Mouse (Mus musculus) limb, embryonic 15.5 days (tissue): ENCODE results near the gene Ttll5. TPM values are rescaled to one million over a fixed set of nuclear protein-coding genes. Genes with fewer than 3 reads are reported as not detected.
A peak's percentile ranks its signal among the peaks of the same experiment; 100 is the strongest.

Experiments used
- ATAC-seq: fragments of 200-750 bp; cut with Nextera tagmentation; 2 replicates; pipeline ENCODE4 v1.8.0; 2017; ENCODE audit warnings: low read depth, moderate TSS enrichment; ENCODE audit not compliant: insufficient number of reproducible peaks, low FRiP score, low TSS enrichment
- H3K27ac ChIP-seq: fragments of 300-500 bp; sonication (generic); 2 replicates; pipeline ENCODE4 v1.5.1; 2015; ENCODE audit warnings: moderate library complexity, mild to moderate bottlenecking, inconsistent platforms
- H3K27me3 ChIP-seq: fragments of 300-500 bp; sonication (generic); 2 replicates; pipeline ENCODE4 v1.6.1; 2015; ENCODE audit warnings: inconsistent platforms
- H3K36me3 ChIP-seq: fragments of 300-500 bp; sonication (generic); 2 replicates; pipeline ENCODE4 v1.6.1; 2015; ENCODE audit warnings: inconsistent platforms
- H3K4me1 ChIP-seq: fragments of 300-500 bp; sonication (generic); 2 replicates; pipeline ENCODE4 v1.6.1; 2015; ENCODE audit warnings: inconsistent platforms
- H3K4me2 ChIP-seq: fragments of 300-500 bp; sonication (generic); 2 replicates; pipeline ENCODE4 v1.6.1; 2015; ENCODE audit warnings: mild to moderate bottlenecking, inconsistent platforms
- H3K4me3 ChIP-seq: fragments of 300-500 bp; sonication (generic); 2 replicates; pipeline ENCODE4 v1.5.1; 2015; ENCODE audit warnings: mild to moderate bottlenecking, inconsistent platforms
- H3K9ac ChIP-seq: fragments of 300-500 bp; sonication (generic); 2 replicates; pipeline ENCODE4 v1.6.1; 2015; ENCODE audit warnings: inconsistent platforms
- H3K9me3 ChIP-seq: fragments of 300-500 bp; sonication (generic); 2 replicates; pipeline ENCODE4 v1.6.1; 2016; ENCODE audit warnings: inconsistent platforms
- WGBS: fragments of 180-500 bp; shearing (Covaris S2); methylation state at CpG from one replicate; pipeline ENCODE4 v1.1.7; 2015; 5-methylcytosine and 5-hydroxymethylcytosine counted together
- polyA plus RNA-seq: library from polyadenylated mRNA; unstranded; fragments of >200 nt; fragmentation: Nextera tagmentation; extraction: Ambion mirVana; gene quantifications from 2 replicates; pipeline ENCODE4 v1.2.1, GENCODE M21; 2015

Ttll5 gene
- polyA plus RNA-seq, 1 experiment from 2014 or later, result 13.0 TPM

DNA sequence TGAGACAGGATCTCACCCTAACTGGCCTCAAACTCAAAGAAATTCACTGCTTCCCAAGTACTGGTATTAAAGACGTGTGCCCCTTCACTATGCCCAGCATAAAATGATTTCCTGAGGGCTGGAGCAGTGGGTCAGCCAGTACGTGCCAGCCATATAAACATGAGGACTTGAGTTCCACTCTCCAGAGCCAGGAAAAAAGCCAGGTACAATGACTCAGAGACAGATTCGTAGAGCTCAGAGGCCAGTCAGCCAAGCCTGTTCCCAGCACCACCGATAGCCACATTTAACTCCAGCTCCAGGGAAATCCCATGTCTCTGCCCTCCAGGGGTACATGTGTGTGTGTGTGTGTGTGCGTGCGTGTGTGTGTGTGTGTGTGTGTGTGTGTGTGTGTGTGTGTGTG lies 215.3 kb downstream of the Ttll5 start:
- Histone ChIP-seq H3K27ac (no peak overlapping the region), H3K9me3 (no peaks in the 10 kb centered on the region), H3K27me3 (no peaks in the 10 kb centered on the region), H3K4me1 (peaks cover 19% of the 10 kb centered on the region), H3K36me3 (peaks cover 8% of the 10 kb centered on the region), H3K4me2 (no peak overlapping the region), H3K4me3 (no peak overlapping the region), H3K9ac (no peak overlapping the region)
- ATAC-seq, result no peak
- 74% methylated on average over 6 of the region's 6 CpGs for WGBS

DNA sequence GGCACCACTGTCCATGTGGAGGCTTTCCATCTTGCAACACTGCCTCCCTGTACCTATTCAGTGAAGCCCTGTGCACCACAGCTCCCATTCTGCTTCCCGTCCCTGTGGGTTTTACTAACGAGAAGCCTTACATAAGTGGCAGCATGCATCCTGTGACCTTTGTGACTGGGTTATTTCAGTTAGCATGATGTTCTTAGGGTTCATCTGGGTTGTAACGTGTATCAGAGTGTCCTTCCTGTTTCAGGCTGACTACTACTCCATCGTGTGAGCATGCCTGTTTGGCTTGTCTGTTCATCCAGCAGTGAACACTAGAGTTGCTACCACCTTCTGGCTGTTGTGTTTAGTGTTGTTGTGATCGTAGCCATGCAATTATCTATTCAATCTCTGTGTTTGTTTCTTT lies 221.7 kb downstream of the Ttll5 start:
- ATAC-seq, result no peak

DNA sequence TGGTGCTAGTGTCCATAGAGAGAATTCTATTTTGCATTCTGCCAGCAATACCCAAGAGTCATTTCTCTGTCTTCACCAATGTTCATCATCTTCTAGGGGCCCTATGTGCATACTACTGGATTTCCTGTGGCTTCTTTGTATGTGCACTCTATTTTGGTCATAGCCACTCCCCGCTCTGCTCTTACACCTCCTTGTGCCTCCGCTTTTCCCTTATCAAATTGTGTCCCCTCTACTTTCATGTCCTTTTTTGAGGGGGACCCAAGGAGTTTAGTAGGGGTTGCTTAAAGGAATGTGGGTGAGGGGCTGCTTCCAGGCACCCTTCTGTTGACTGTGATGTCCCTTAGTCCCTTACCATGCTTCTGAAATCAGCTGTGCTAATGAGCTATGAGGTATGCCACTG lies 222.3 kb downstream of the Ttll5 start:
- no peaks in the 10 kb centered on the region for H3K4me1 ChIP-seq
- no peak overlapping the region for H3K4me2 ChIP-seq
- H3K4me3 ChIP-seq, result no peak overlapping the region
- H3K9ac ChIP-seq, result no peak overlapping the region
- H3K27me3 ChIP-seq, result no peaks in the 10 kb centered on the region
- no peaks in the 10 kb centered on the region for H3K9me3 ChIP-seq
- no peak overlapping the region for H3K27ac ChIP-seq
- H3K36me3 ChIP-seq, result peaks cover 8% of the 10 kb centered on the region
- no peak for ATAC-seq
- 100% methylated on average over 2 of the region's 2 CpGs for WGBS

More for the DNA sequence above, 221.7 kb downstream of the Ttll5 start:
- 85% methylated on average over 5 of the region's 5 CpGs for WGBS
- no peaks in the 10 kb centered on the region for H3K27me3 ChIP-seq
- no peak overlapping the region for H3K27ac ChIP-seq
- no peaks in the 10 kb centered on the region for H3K4me1 ChIP-seq
- H3K4me2 ChIP-seq, result no peak overlapping the region
- H3K9ac ChIP-seq, result no peak overlapping the region
- H3K9me3 ChIP-seq, result no peaks in the 10 kb centered on the region
- no peak overlapping the region for H3K4me3 ChIP-seq
- peaks cover 8% of the 10 kb centered on the region for H3K36me3 ChIP-seq

DNA sequence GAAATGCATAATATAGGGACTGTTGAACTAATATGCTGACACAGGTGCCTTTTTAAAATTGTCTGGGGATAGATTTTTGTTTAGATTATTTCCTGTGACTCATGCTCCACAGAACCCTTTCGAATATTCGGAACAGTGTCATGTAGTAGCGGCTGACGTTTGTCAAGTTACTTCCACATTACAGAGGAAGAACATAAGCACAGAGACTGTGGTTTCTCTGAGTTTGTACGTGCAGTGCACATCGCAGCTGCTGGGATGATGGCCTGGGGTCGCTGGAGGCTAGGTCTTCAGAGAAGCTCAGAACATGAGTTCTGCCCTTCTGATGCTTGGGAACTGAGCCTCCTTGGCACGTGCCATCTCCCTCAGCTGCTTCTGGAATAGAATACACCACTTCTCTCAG lies 222.9 kb downstream of the Ttll5 start:
- Histone ChIP-seq H3K9ac (no peak overlapping the region), H3K4me3 (no peak overlapping the region), H3K36me3 (peaks cover 8% of the 10 kb centered on the region), H3K9me3 (no peaks in the 10 kb centered on the region), H3K4me1 (no peaks in the 10 kb centered on the region), H3K27me3 (no peaks in the 10 kb centered on the region), H3K4me2 (no peak overlapping the region), H3K27ac (no peak overlapping the region)
- 72% methylated on average over 8 of the region's 8 CpGs for WGBS
- ATAC-seq, result no peak

DNA sequence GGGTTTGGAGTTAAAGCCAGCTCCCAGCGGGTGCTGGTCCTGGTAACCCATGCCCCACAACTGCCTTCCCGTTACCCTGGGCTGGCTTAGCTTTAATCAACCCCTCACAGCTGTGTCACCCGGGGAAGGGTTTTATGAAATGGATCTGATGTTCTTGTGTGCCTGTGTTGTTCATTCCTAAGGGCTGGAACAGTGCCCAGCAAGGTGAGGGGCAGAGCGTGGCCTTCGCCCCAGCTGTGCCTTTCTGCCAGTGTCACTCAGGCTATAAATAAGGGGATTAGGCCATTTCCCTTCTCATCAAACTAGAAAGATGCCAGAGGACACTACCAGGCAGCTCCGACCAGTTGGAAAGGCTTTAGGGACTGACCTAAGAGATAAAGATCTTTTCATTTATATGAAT lies 225.4 kb downstream of the Ttll5 start:
- no peak for ATAC-seq
- Histone ChIP-seq H3K4me3 (no peak overlapping the region), H3K4me1 (no peaks in the 10 kb centered on the region), H3K9me3 (no peaks in the 10 kb centered on the region), H3K27ac (no peak overlapping the region), H3K36me3 (no peaks in the 10 kb centered on the region), H3K9ac (no peak overlapping the region), H3K27me3 (no peaks in the 10 kb centered on the region), H3K4me2 (no peak overlapping the region)
- WGBS, result 54% methylated on average over 6 of the region's 6 CpGs

DNA sequence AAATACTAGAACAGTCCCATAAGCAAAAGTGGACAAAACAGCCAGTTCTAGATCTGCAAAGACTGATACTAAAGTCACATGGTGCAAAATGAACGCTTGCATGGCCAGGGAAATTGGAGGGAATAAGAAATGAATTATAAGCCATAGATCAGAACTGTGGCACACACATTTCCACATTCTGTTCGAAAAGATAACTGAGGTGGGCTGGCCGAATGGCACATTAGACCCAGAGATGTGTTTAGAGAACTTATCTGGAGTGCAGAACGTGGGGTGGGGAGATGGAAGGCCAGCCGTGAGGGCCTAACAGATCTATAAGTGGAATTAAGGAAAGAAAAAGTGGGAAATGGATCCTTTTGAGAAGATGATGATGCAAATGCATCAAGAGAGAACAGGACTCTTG lies 227.0 kb downstream of the Ttll5 start:
- Histone ChIP-seq H3K27me3 (no peaks in the 10 kb centered on the region), H3K4me3 (no peak overlapping the region), H3K27ac (no peak overlapping the region), H3K4me1 (no peaks in the 10 kb centered on the region), H3K9ac (no peak overlapping the region), H3K4me2 (no peak overlapping the region), H3K9me3 (no peaks in the 10 kb centered on the region), H3K36me3 (peaks cover 12% of the 10 kb centered on the region)
- ATAC-seq, result no peak
- WGBS, result 89% methylated on average over 5 of the region's 5 CpGs

DNA sequence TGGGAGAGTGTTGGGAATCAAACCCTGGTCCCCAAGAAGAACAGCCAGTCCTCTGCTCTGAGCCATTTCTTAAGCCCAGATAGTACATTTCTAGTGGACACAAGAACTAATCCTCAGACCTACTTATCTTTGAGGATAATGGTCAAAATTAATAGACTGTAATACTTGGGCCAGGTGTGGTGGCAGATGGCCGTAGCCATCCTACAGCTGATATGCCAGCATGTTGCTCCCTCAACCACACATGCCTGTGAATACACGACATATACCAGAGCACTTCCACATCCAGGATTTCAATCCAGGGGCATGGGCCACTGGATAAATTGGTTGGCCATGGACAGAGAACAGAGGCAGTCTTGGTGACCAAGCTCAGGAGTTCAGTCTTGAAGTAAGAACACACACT lies 230.8 kb downstream of the Ttll5 start:
- Histone ChIP-seq H3K27ac (no peak overlapping the region), H3K9me3 (no peaks in the 10 kb centered on the region), H3K9ac (no peak overlapping the region), H3K36me3 (peaks cover 44% of the 10 kb centered on the region), H3K4me1 (no peaks in the 10 kb centered on the region), H3K4me3 (no peak overlapping the region), H3K4me2 (no peak overlapping the region), H3K27me3 (no peaks in the 10 kb centered on the region)
- 91% methylated on average over 2 of the region's 2 CpGs for WGBS
- no peak for ATAC-seq

DNA sequence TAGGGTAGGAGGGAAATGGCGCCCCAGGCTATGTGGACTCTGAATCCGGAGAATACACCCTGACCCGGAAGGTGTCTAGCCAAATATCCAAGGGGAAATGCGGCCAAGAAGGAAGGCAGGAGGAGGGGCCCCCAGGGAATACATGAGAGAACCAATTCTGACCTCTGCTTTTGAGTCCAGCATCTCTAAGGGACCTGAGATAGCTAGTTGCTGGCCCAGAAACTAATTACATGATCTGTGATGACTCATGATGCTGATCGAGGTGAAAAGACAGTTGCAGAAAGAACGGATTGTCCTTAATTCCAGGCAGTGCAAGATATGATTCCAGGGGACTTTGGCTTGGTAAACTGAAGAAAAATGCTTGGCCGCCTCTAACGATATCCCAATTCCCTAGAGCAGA lies 232.5 kb downstream of the Ttll5 start:
- H3K9me3 ChIP-seq, result no peaks in the 10 kb centered on the region
- H3K9ac ChIP-seq, result no peak overlapping the region
- no peaks in the 10 kb centered on the region for H3K4me1 ChIP-seq
- no peak overlapping the region for H3K4me2 ChIP-seq
- no peak for ATAC-seq
- H3K4me3 ChIP-seq, result no peak overlapping the region
- 88% methylated on average over 8 of the region's 8 CpGs for WGBS
- no peak overlapping the region for H3K27ac ChIP-seq
- H3K36me3 ChIP-seq, result peaks cover 56% of the 10 kb centered on the region
- no peaks in the 10 kb centered on the region for H3K27me3 ChIP-seq

DNA sequence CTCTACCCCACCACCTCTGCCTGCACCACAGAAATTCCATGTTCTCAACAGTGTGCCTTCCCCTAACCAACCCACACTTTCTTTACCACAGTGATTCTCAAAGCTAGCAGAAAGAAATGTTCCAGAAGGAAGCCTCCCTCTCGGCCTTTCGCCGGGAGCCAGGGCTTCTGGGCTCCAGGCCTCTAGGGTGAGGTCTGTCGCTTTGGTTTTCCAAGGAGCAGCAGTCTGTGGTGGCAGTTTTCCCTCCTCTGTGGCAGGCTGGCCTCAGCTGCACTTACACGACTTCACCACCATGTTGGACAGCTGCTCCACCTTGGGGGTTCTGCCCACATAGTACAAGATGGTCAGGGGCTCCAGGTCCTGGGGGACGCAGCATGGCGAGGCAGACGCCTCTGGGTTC lies 233.1 kb downstream of the Ttll5 start:
- 86% methylated on average over 8 of the region's 8 CpGs for WGBS
- H3K4me3 ChIP-seq, result no peak overlapping the region
- H3K27me3 ChIP-seq, result no peaks in the 10 kb centered on the region
- H3K27ac ChIP-seq, result no peak overlapping the region
- no peaks in the 10 kb centered on the region for H3K4me1 ChIP-seq
- H3K4me2 ChIP-seq, result no peak overlapping the region
- H3K9me3 ChIP-seq, result no peaks in the 10 kb centered on the region
- 0 out of 2 replicates have a peak, but pooled peaks have one; percentile 36 for ATAC-seq
- H3K9ac ChIP-seq, result no peak overlapping the region
- H3K36me3 ChIP-seq, result peaks cover 62% of the 10 kb centered on the region

DNA sequence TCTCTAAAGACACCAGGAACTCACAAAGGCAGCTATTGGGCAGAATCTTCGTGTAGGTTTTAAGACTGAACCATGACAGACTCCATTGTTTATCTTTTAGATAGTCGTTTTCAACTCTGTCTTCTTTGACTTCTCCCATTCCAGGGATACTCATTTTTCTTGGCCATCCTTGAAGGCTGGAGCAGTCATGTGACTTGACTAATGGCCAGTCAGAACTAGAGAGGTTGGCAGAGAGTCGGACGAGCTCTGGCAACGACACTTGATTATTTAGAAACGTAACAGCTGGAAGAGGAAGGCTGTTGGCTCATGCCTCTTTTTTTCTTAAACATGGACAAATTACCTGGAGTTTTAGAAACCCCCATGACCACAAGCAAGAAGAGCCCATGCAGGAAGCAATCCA lies 234.9 kb downstream of the Ttll5 start:
- no peak overlapping the region for H3K4me2 ChIP-seq
- 75% methylated on average over 6 of the region's 6 CpGs for WGBS
- H3K27ac ChIP-seq, result no peak overlapping the region
- H3K9me3 ChIP-seq, result no peaks in the 10 kb centered on the region; the same call in 1 of the 2 replicates
- ATAC-seq, result no peak
- no peaks in the 10 kb centered on the region for H3K4me1 ChIP-seq
- peaks cover 80% of the 10 kb centered on the region for H3K36me3 ChIP-seq
- H3K4me3 ChIP-seq, result no peak overlapping the region
- no peaks in the 10 kb centered on the region for H3K27me3 ChIP-seq
- no peak overlapping the region for H3K9ac ChIP-seq

DNA sequence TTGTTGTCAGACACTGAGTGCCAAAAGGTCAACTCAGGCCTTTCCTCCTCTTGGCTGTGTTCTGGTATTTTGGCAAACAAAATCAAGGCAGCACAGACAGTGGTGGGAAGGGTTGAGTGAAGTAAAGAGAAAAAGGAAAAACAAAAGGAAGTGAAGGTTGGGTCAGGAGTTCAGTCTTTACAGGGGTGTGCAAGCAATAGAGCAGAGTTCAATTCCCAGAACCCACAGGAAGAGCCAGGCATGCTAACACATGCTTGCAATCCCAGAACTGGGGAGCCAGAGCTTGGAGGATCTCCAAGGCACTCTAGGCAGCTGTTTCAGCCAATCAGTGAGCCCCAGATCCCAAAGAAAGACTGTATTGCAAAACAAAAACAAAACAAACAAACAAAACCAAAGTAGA lies 240.3 kb downstream of the Ttll5 start:
- Histone ChIP-seq H3K4me2 (no peak overlapping the region), H3K9me3 (no peaks in the 10 kb centered on the region; the same call in 1 of the 2 replicates), H3K9ac (no peak overlapping the region), H3K27me3 (no peaks in the 10 kb centered on the region), H3K27ac (no peak overlapping the region), H3K4me1 (no peaks in the 10 kb centered on the region), H3K4me3 (no peak overlapping the region), H3K36me3 (peaks cover 88% of the 10 kb centered on the region)
- ATAC-seq, result no peak

DNA sequence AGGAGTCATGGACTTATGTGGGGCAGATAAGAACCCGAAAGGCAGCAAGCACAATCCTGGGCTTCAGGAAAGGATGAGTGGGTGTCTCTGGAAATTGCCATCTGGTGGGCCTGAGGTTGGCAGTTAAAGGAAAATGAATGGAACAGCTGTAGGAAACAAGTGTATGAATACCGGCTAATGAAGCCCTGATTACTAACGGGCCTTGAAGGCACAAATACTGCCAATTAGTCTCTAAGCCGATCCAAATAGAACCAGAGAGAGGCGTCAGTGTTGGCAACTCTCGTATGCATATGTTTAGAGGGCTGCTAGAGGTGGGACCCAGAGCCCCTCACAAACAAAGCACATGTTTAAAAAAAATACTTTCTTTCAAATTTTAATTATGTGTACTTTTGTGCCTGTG lies 247.0 kb downstream of the Ttll5 start:
- no peak overlapping the region for H3K4me3 ChIP-seq
- no peak overlapping the region for H3K4me2 ChIP-seq
- H3K36me3 ChIP-seq, result peaks cover 65% of the 10 kb centered on the region
- WGBS, result 71% methylated on average over 6 of the region's 6 CpGs
- peaks cover 25% of the 10 kb centered on the region for H3K4me1 ChIP-seq
- no peak overlapping the region for H3K9ac ChIP-seq
- H3K27ac ChIP-seq, result no peak overlapping the region
- ATAC-seq, result no peak
- no peaks in the 10 kb centered on the region for H3K9me3 ChIP-seq
- H3K27me3 ChIP-seq, result no peaks in the 10 kb centered on the region

DNA sequence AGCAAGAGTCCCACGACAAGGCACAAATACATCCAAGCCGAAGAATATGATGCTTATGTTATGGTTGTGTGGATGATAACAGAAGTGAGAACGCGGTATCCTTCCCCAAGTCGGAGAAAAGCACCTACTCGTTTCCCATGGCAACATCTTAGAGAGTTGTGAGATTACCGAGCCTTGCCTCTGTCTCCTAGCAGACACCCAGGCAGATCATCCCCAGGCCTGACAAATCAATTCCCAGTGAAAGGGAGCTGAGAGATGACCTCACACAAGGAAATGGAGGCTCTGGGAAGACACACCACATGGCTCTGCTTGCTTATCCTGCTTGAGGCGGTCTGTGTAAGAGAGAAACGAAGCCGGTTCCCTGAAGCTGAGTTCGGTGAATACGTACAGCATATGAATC lies 250.2 kb downstream of the Ttll5 start:
- peak overlapping the region; percentile 57; the same call in 1 of the 2 replicates for H3K4me3 ChIP-seq
- peaks cover 32% of the 10 kb centered on the region for H3K36me3 ChIP-seq
- no peak overlapping the region for H3K9ac ChIP-seq
- no peaks in the 10 kb centered on the region for H3K27me3 ChIP-seq
- WGBS, result 86% methylated on average over 12 of the region's 12 CpGs
- 0 out of 2 replicates have a peak overlapping the region, but pooled peaks have one; percentile 5 for H3K4me2 ChIP-seq
- no peak overlapping the region for H3K27ac ChIP-seq
- ATAC-seq, result no peak
- H3K9me3 ChIP-seq, result no peaks in the 10 kb centered on the region
- H3K4me1 ChIP-seq, result peaks cover 38% of the 10 kb centered on the region
